Mouse (Mus musculus): ENCODE measurements at regions not wholly inside any gene's neighbourhood (a gene's known extent, or its start where the extent isn't known, plus 50 kb on each side); places are given as distances from the start of the nearest gene placed in this dataset.

DNA sequence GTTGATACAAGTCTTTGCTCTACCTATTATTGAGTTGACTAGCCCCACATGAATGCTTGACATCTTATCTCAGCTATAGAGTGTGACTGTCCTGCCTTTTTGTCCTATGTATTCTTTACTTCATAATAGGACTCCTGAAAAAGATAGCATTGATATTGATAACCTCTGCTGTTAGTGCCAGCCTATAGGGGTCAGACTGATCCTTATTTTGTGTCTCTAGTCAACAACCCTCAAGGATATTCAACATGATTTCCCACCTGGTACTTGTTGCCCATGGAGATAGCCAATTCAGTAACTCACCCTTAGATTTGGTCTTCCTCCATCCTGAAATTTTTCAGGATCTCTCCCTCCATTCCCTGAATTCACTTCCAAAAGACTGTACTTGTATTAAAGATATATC is 52.6 kb upstream of the Ift57 start:
- Histone ChIP-seq H3K4me3 (ENCODE audit: extremely low read depth, insufficient read depth, insufficient read length) (no peak overlapping the region), H3K36me3 (ENCODE audit: control insufficient read depth, insufficient read depth, low read length) (no peaks in the 10 kb centered on the region)

More for the DNA sequence above, 52.6 kb upstream of the Ift57 start:
- Histone ChIP-seq H3K4me1 (ENCODE audit: control insufficient read depth, insufficient read depth, insufficient read length) (no peaks in the 10 kb centered on the region), H3K27ac (ENCODE audit: insufficient read depth, low read length) (no peak overlapping the region), H3K27me3 (ENCODE audit: control insufficient read depth, insufficient read depth, low read length) (no peaks in the 10 kb centered on the region)
- no peak for TF ChIP-seq POLR2A (IDR thresholded peaks at IDR 0.05; ENCODE audit: low read depth, low read length)
- TF ChIP-seq CTCF (IDR thresholded peaks at IDR 0.05; ENCODE audit: extremely low read depth, insufficient read depth, insufficient read length, insufficient replicate concordance) = no peak
- no peak for DNase-seq (ENCODE audit: low read depth in 1 of 2, low spot score in 2 of 2)

Measured in spleen, adult 2 months (tissue).